Mouse (Mus musculus) MEL (cell line): ENCODE results near the gene Osbpl8. TPM values are rescaled to one million over a fixed set of nuclear protein-coding genes. Genes with fewer than 3 reads are reported as not detected.

ENCODE experiments used
- DNase-seq: peaks from one replicate; pipeline ENCODE4 v3.0.0; 2011; ENCODE audit warnings: low read depth, low spot score
- H3K27ac ChIP-seq: 2 replicates; pipeline ENCODE4 v1.5.1; 2012; ENCODE audit warnings: low read depth, mild to moderate bottlenecking, control low read depth, low read length, moderate library complexity; ENCODE audit not compliant: control insufficient read depth
- H3K27me3 ChIP-seq, 2 experiments: fragments of 150-350 bp in 1 of 2; sonication (generic) in 1 of 2; 2 replicates each; pipeline ENCODE4 v1.6.1; 2012; ENCODE audit warnings: low read length in 2 of 2, mild to moderate bottlenecking in 2 of 2, improper control_type of control experiment in 1 of 2, moderate library complexity in 1 of 2; ENCODE audit not compliant: insufficient read depth in 2 of 2, control insufficient read depth in 1 of 2
- H3K36me3 ChIP-seq, 2 experiments: 2 replicates each; pipeline ENCODE4 v1.6.1; 2012 to 2014; ENCODE audit warnings: low read length in 2 of 2, improper control_type of control experiment in 1 of 2, inconsistent platforms in 1 of 2, mild to moderate bottlenecking in 1 of 2; ENCODE audit not compliant: insufficient read depth in 2 of 2, control insufficient read depth in 1 of 2
- H3K4me1 ChIP-seq, 2 experiments: fragments of 150-350 bp in 1 of 2; sonication (generic) in 1 of 2; 2 replicates each; pipeline ENCODE4 v1.6.1; 2012; ENCODE audit warnings: low read length in 2 of 2, improper control_type of control experiment in 1 of 2, mild to moderate bottlenecking in 1 of 2; ENCODE audit not compliant: insufficient read depth in 2 of 2, control insufficient read depth in 1 of 2
- H3K4me3 ChIP-seq, 2 experiments: fragments of 150-350 bp in 1 of 2; sonication (generic) in 1 of 2; 2 replicates each; pipeline ENCODE4 v1.5.1; 2012; ENCODE audit warnings: low read depth in 2 of 2, low read length in 2 of 2, mild to moderate bottlenecking in 2 of 2, moderate library complexity in 2 of 2, control low read depth in 1 of 2, improper control_type of control experiment in 1 of 2; ENCODE audit not compliant: control insufficient read depth in 1 of 2, insufficient read depth in 1 of 2
- H3K79me2 ChIP-seq: 2 replicates; pipeline ENCODE4 v1.6.1; 2012; ENCODE audit warnings: mild to moderate bottlenecking, low read length, moderate library complexity; ENCODE audit not compliant: control insufficient read depth, poor library complexity, insufficient read depth
- H3K9ac ChIP-seq: 2 replicates; pipeline ENCODE4 v1.6.1; 2012; ENCODE audit warnings: low read depth, mild to moderate bottlenecking, control low read depth, low read length, moderate library complexity; ENCODE audit not compliant: control insufficient read depth, poor library complexity, severe bottlenecking
- H3K9me3 ChIP-seq: fragments of 150-350 bp; sonication (generic); replicated peaks from 2 replicates; pipeline ENCODE4 v1.6.1; 2012; ENCODE audit warnings: mild to moderate bottlenecking, low read length, improper control_type of control experiment, moderate library complexity; ENCODE audit not compliant: insufficient read depth
- CHD1 ChIP-seq: IDR thresholded peaks from 2 replicates; pipeline ENCODE4 v1.6.1; 2012; ENCODE audit warnings: low read depth, mild to moderate bottlenecking, inconsistent platforms, low read length, improper control_type of control experiment
- CHD2 ChIP-seq: IDR thresholded peaks from 2 replicates; pipeline ENCODE4 v1.6.1; 2011; ENCODE audit warnings: low read length, improper control_type of control experiment
- E2F4 ChIP-seq: IDR thresholded peaks from 2 replicates; pipeline ENCODE4 v1.6.1; 2011; ENCODE audit warnings: low read depth, low read length, improper control_type of control experiment, borderline replicate concordance
- ELF1 ChIP-seq: IDR thresholded peaks from 2 replicates; pipeline ENCODE4 v1.6.1; 2014; ENCODE audit warnings: low read depth, mild to moderate bottlenecking, inconsistent platforms, low read length, improper control_type of control experiment, moderate library complexity
- ETS1 ChIP-seq: IDR thresholded peaks from 2 replicates; pipeline ENCODE4 v1.6.1; 2012; ENCODE audit warnings: low read depth, mild to moderate bottlenecking, inconsistent platforms, low read length, improper control_type of control experiment, moderate library complexity
- GABPA ChIP-seq: IDR thresholded peaks from 2 replicates; pipeline ENCODE4 v1.6.1; 2012; ENCODE audit warnings: low read depth, mild to moderate bottlenecking, inconsistent platforms, low read length, improper control_type of control experiment, moderate library complexity
- GATA1 ChIP-seq: IDR thresholded peaks from 2 replicates; pipeline ENCODE4 v1.6.1; 2011; ENCODE audit warnings: low read depth, low read length, improper control_type of control experiment
- HCFC1 ChIP-seq: IDR thresholded peaks from 2 replicates; pipeline ENCODE4 v1.6.1; 2012; ENCODE audit warnings: low read depth, mild to moderate bottlenecking, inconsistent platforms, low read length, improper control_type of control experiment, moderate library complexity
- JUND ChIP-seq: IDR thresholded peaks from 2 replicates; pipeline ENCODE4 v1.6.1; 2011; ENCODE audit warnings: low read depth, mild to moderate bottlenecking, improper control_type of control experiment, low read length
- KAT2A ChIP-seq: conservative IDR thresholded peaks from 2 replicates; pipeline ENCODE4 v1.6.1; 2012; ENCODE audit warnings: low read depth, low read length, improper control_type of control experiment, inconsistent platforms
- MAFK ChIP-seq: IDR thresholded peaks from 2 replicates; pipeline ENCODE4 v1.6.1; 2011; ENCODE audit warnings: low read depth, mild to moderate bottlenecking, low read length, improper control_type of control experiment, borderline replicate concordance
- MAX ChIP-seq: IDR thresholded peaks from 2 replicates; pipeline ENCODE4 v1.6.1; 2011; ENCODE audit warnings: low read length, improper control_type of control experiment
- MAZ ChIP-seq: IDR thresholded peaks from 2 replicates; pipeline ENCODE4 v1.6.1; 2012; ENCODE audit warnings: low read depth, mild to moderate bottlenecking, inconsistent platforms, low read length, improper control_type of control experiment
- MEF2A ChIP-seq: IDR thresholded peaks from 2 replicates; pipeline ENCODE4 v1.6.1; 2014; ENCODE audit warnings: low read depth, mild to moderate bottlenecking, inconsistent platforms, low read length, improper control_type of control experiment; ENCODE audit not compliant: poor library complexity, insufficient replicate concordance, severe bottlenecking; ENCODE audit errors: extremely low read depth
- MXI1 ChIP-seq: IDR thresholded peaks from 2 replicates; pipeline ENCODE4 v1.6.1; 2011; ENCODE audit warnings: mild to moderate bottlenecking, low read depth, low read length, improper control_type of control experiment
- MYB ChIP-seq: IDR thresholded peaks from 2 replicates; pipeline ENCODE4 v1.6.1; 2011; ENCODE audit warnings: mild to moderate bottlenecking, low read depth, low read length, improper control_type of control experiment
- MYC ChIP-seq: IDR thresholded peaks from 2 replicates; pipeline ENCODE4 v1.6.1; 2011; ENCODE audit warnings: low read depth, mild to moderate bottlenecking, low read length, improper control_type of control experiment, moderate library complexity
- NELFE ChIP-seq: IDR thresholded peaks from 2 replicates; pipeline ENCODE4 v1.6.1; 2011; ENCODE audit warnings: low read depth, low read length, improper control_type of control experiment
- NRF1 ChIP-seq: IDR thresholded peaks from 2 replicates; pipeline ENCODE4 v1.6.1; 2014; ENCODE audit warnings: low read depth, mild to moderate bottlenecking, inconsistent platforms, low read length, improper control_type of control experiment, moderate library complexity; ENCODE audit not compliant: poor library complexity, insufficient read depth, severe bottlenecking
- POLR2A ChIP-seq, 2 experiments: IDR thresholded peaks; 2 replicates each; pipeline ENCODE4 v1.6.1; 2011 to 2012; ENCODE audit warnings: low read length in 2 of 2, mild to moderate bottlenecking in 2 of 2, control low read depth in 1 of 2, improper control_type of control experiment in 1 of 2, low read depth in 1 of 2, moderate library complexity in 1 of 2; ENCODE audit not compliant: control insufficient read depth in 1 of 2, insufficient read depth in 1 of 2, poor library complexity in 1 of 2
- POLR2AphosphoS2 ChIP-seq: IDR thresholded peaks from 2 replicates; pipeline ENCODE4 v1.6.1; 2011; ENCODE audit warnings: low read length, improper control_type of control experiment
- POLR2AphosphoS5 ChIP-seq: IDR thresholded peaks from 2 replicates; pipeline ENCODE4 v1.6.1; 2012; ENCODE audit warnings: low read depth, borderline replicate concordance, mild to moderate bottlenecking, inconsistent platforms, low read length, moderate library complexity, mixed read lengths
- RAD21 ChIP-seq: IDR thresholded peaks from 2 replicates; pipeline ENCODE4 v1.6.1; 2011; ENCODE audit warnings: mild to moderate bottlenecking, low read depth, low read length, improper control_type of control experiment
- SMC3 ChIP-seq: IDR thresholded peaks from 2 replicates; pipeline ENCODE4 v1.6.1; 2011; ENCODE audit warnings: low read depth, low read length, improper control_type of control experiment
- TAL1 ChIP-seq: IDR thresholded peaks from 2 replicates; pipeline ENCODE4 v1.6.1; 2012; ENCODE audit warnings: mild to moderate bottlenecking, inconsistent platforms, low read length, moderate library complexity, mixed read lengths
- TBP ChIP-seq: IDR thresholded peaks from 2 replicates; pipeline ENCODE4 v1.8.0; 2011; ENCODE audit warnings: low read depth, low read length, improper control_type of control experiment
- TCF12 ChIP-seq: IDR thresholded peaks from 2 replicates; pipeline ENCODE4 v1.6.1; 2014; ENCODE audit warnings: low read depth, mild to moderate bottlenecking, inconsistent platforms, low read length, improper control_type of control experiment, moderate library complexity
- UBTF ChIP-seq: IDR thresholded peaks from 2 replicates; pipeline ENCODE4 v1.6.1; 2012; ENCODE audit warnings: low read depth, mild to moderate bottlenecking, inconsistent platforms, low read length, improper control_type of control experiment, moderate library complexity, borderline replicate concordance; ENCODE audit not compliant: insufficient read depth
- USF1 ChIP-seq: IDR thresholded peaks from 2 replicates; pipeline ENCODE4 v1.6.1; 2014; ENCODE audit warnings: low read depth, mild to moderate bottlenecking, inconsistent platforms, low read length, improper control_type of control experiment, moderate library complexity
- ZKSCAN1 ChIP-seq: IDR thresholded peaks from 2 replicates; pipeline ENCODE4 v1.6.1; 2012; ENCODE audit warnings: low read depth, mild to moderate bottlenecking, inconsistent platforms, low read length, improper control_type of control experiment, moderate library complexity
- polyA plus RNA-seq, 2 experiments: library from polyadenylated mRNA; stranded (reverse) in 1 of 2; unstranded in 1 of 2; fragments of >175 nt in 1 of 2; fragments of >200 nt in 1 of 2; gene quantifications; 2 replicates each; pipeline versions ENCODE4 v1.2.1 to v1.2.4; 2012; ENCODE audit warnings: low replicate concordance in 2 of 2, low read depth in 1 of 2; ENCODE audit not compliant: insufficient read length in 2 of 2, insufficient read depth in 1 of 2, missing spikeins in 1 of 2
- total RNA-seq: library from RNA; depleted of rRNA; stranded (reverse); fragments of 300-350 nt; gene quantifications from 2 replicates; pipeline ENCODE4 v1.2.3, GENCODE M21; 2012

Osbpl8 gene
- total and polyA plus RNA-seq, 3 experiments, result 26.2 to 44.8 (median 33.4) TPM

DNA sequence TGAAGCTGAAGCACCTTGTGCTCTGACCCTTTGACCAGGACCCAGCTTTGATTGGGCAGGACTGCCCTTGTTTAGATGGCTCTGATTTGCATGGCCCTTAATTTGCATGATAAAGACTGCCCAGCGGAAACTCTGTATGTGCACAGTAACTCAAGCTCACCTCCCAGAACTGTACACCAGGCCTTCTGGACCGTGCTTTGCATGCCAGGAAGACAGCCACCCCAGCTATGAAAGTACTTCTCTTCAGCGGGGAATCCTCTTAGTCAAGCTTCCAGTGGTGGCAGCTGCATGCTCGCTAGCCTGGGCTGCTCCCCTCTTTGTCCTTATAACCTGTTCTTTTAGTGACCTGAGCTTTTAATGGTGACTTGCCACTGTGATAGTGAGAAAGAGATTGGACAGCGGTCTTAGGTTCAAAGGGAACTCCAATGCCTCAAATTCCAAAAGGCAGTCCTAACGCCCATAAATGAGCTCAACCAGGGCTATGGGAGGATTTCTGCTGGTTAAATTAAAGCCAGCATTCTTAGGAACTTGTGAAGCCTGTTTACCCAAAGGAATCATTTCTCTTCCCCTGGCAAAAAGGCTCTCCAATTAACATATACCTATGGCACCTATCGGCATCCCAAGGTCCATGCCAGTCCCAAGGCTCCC, 47.2 kb upstream of the Osbpl8 start:
- Histone ChIP-seq H3K9ac (no peak overlapping the region; the same call in 1 of the 2 replicates), H3K4me1 (peaks cover 20 to 35% of the 10 kb centered on the region in 2 experiments), H3K4me3 (no peak overlapping the region), H3K36me3 (peaks cover 0 to 34% of the 10 kb centered on the region in 2 experiments; a peak in 2 of 4 replicates), H3K27ac (peak overlapping the region; percentile 100), H3K79me2 (no peaks in the 10 kb centered on the region), H3K27me3 (no peaks in the 10 kb centered on the region), H3K9me3 (no peaks in the 10 kb centered on the region)
- TF ChIP-seq RAD21 (no peak), E2F4 (no peak), KAT2A (no peak), ETS1 (no peak), HCFC1 (no peak), CHD2 (no peak), GATA1 (no peak), MAFK (no peak), TAL1 (no peak), SMC3 (no peak)
- DNase-seq, result no peak

DNA sequence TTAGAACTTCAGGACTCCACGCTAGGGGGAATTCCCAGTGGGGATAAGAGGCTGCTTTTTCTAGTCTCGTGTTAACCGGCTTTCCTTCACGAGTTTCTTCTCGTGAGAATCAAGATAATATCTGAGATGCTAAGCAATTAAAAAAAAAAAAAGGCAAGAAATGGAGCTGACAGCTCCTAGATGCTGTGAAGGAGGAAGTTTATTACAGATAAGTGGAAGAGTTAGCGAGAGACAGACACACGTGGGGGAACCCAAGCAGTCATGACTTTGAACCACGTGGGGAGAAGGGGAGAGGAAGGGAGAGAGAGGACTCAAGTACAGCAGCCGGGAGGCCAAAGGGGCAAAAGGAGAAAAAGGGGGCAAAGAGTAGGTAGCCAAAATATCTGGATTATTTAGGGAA, 46.3 kb upstream of the Osbpl8 start:
- H3K36me3 ChIP-seq, result peaks cover 0 to 41% of the 10 kb centered on the region in 2 experiments; a peak in 2 of 4 replicates
- no peak for TF ChIP-seq MAFK
- no peak; the same call in 1 of the 2 replicates for TF ChIP-seq ZKSCAN1
- TF ChIP-seq ETS1, result peak; percentile 90
- no peak; the same call in 1 of the 2 replicates for TF ChIP-seq GABPA
- TF ChIP-seq NRF1, result no peak
- no peak for TF ChIP-seq POLR2AphosphoS5
- peak; percentile 92 for TF ChIP-seq CHD2
- TF ChIP-seq POLR2A (IDR thresholded peaks at IDR 0.05; ENCODE audit: control insufficient read depth in 1 of 2, insufficient read depth in 1 of 2, low read depth in 1 of 2, low read length in 2 of 2, poor library complexity in 1 of 2), result peak in 1 of 2 experiments; percentile 76; a peak in 2 of 4 replicates
- TF ChIP-seq MEF2A, result no peak
- TF ChIP-seq NELFE, result peak; percentile 70
- no peak for TF ChIP-seq UBTF
- TF ChIP-seq TCF12, result peak; percentile 75
- TF ChIP-seq SMC3, result no peak
- no peak for TF ChIP-seq CHD1
- peak; percentile 100 for TF ChIP-seq MAX
- TF ChIP-seq MAZ, result peak; percentile 68; the same call in 1 of the 2 replicates
- peak; percentile 69; the same call in 1 of the 2 replicates for TF ChIP-seq POLR2AphosphoS2
- 0 out of 2 replicates have a peak, but pooled peaks have one; percentile 19 for TF ChIP-seq JUND
- no peak for TF ChIP-seq TAL1
- TF ChIP-seq TBP, result peak; percentile 79
- peak; percentile 100 for TF ChIP-seq MXI1
- TF ChIP-seq MYB, result 0 out of 2 replicates have a peak, but pooled peaks have one; percentile 14
- peak; percentile 48; the same call in 1 of the 2 replicates for TF ChIP-seq ELF1
- peak; percentile 91 for TF ChIP-seq USF1
- TF ChIP-seq MYC, result peak; percentile 100

More for the DNA sequence above, 46.3 kb upstream of the Osbpl8 start:
- H3K27me3 ChIP-seq, result no peaks in the 10 kb centered on the region
- peak overlapping the region; percentile 59 for H3K9ac ChIP-seq
- H3K79me2 ChIP-seq, result no peaks in the 10 kb centered on the region
- H3K4me1 ChIP-seq, result peaks cover 22 to 42% of the 10 kb centered on the region in 2 experiments
- peak overlapping the region in 1 of 2 experiments; percentile 4; a peak in 2 of 4 replicates for H3K4me3 ChIP-seq
- H3K9me3 ChIP-seq, result no peaks in the 10 kb centered on the region
- peak overlapping the region; percentile 100 for H3K27ac ChIP-seq
- DNase-seq, result peak; percentile 89
